Mouse (Mus musculus) bone marrow, adult 2 months (tissue): Measurements from ENCODE around the gene Myef2.

ENCODE experiments used
- CTCF ChIP-seq: fragments of 200-500 bp; IDR thresholded peaks from 2 replicates; pipeline ENCODE4 v1.5.1; 2011; ENCODE audit warnings: low read length, control low read depth; ENCODE audit not compliant: control insufficient read depth, insufficient read depth
- POLR2A ChIP-seq: fragments of 200-500 bp; IDR thresholded peaks from 2 replicates; pipeline ENCODE4 v1.6.1; 2011; ENCODE audit warnings: low read depth, mild to moderate bottlenecking, control low read depth, low read length, borderline replicate concordance; ENCODE audit not compliant: control insufficient read depth

DNA sequence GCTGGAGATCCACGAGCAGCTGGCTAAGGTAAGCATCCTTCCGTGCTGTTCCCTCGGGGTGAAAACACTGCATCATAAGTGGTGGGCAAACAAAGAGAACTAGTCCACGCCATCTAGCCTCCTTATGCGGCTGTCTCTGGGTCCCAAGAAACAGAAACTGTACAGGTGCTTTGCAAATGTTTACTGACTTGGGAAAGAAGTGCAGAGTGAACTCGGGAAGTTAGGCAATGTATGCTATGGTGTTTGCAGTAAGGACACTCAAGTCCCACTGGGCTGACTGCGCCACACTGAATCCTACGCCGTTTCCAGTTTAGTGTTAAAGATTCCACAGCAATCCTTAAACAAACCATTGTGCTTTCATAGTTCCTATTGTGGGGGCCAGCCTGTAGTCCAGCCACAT lies 30.8 kb upstream of the Myef2 start:
- TF ChIP-seq POLR2A (no peak), CTCF (no peak)
